Mouse (Mus musculus): ENCODE results near the gene Zcchc10. TPM values are rescaled to one million over a fixed set of nuclear protein-coding genes. Genes with fewer than 3 reads are reported as not detected.
"Not testable (repeated sequence)": the region's sequence is repeated elsewhere in the genome, so short reads cannot be mapped to it uniquely, and the experiment has no call there.

The Zcchc10 gene
- polyA plus RNA-seq (2015; fragmentation: Nextera tagmentation; extraction: Ambion mirVana): 14.9 and 15.5 TPM in 2 replicates

- H3K4me1 ChIP-seq (replicated peaks): peaks cover 9% of the 10 kb centered on the region
- H3K27me3 ChIP-seq: no peaks in the 10 kb centered on the region
- H3K9ac ChIP-seq: peak within 1 kb of the TSS; percentile 77
- peak within 1 kb of the TSS; percentile 62 for H3K4me3 ChIP-seq
- peak; percentile 95 for ATAC-seq (ENCODE audit: low read depth)
- peak within 1 kb of the TSS; percentile 67 for H3K27ac ChIP-seq (replicated peaks)
- H3K9me3 ChIP-seq: no peaks in the 10 kb centered on the region
- H3K36me3 ChIP-seq: peaks cover 26% of the 10 kb centered on the region
- WGBS: under 1% methylated on average over 21 of the region's 21 CpGs
- peak within 1 kb of the TSS; percentile 86 for H3K4me2 ChIP-seq
Observed at GRCm38 (mm10) chr11:53324512-53324968, at the start of gene Zcchc10. Gene Zcchc10 (plus strand): TSS chr11:53324679.

DNA sequence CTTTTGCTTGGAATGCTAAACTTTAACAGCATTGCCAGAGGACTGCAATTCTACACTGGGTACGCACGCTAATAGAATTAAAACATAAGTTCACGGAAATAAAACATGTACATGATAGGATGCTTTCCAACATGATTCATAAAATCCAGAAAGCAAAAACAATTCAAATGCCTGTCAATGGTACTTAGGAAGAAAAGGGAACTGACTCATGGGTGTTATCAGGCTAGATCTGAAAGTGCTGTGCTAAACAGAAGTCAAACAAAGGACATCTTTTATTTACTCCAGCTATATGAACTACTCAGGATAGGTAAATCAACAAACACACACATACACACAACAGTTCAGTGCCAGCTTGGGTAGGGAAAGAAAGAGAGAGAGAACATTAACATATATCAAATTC, 49.1 kb upstream of the Zcchc10 start:
- H3K4me2 ChIP-seq: no peak overlapping the region
- no peak overlapping the region for H3K9ac ChIP-seq
- no peak overlapping the region for H3K4me3 ChIP-seq
- H3K9me3 ChIP-seq: no peaks in the 10 kb centered on the region
- 97% methylated on average over 3 of the region's 3 CpGs for WGBS
- H3K4me1 ChIP-seq (replicated peaks): no peaks in the 10 kb centered on the region
- no peak for ATAC-seq (ENCODE audit: low read depth)
- no peak overlapping the region for H3K27ac ChIP-seq (replicated peaks)
- no peaks in the 10 kb centered on the region for H3K27me3 ChIP-seq
- H3K36me3 ChIP-seq: peaks cover 71% of the 10 kb centered on the region

DNA sequence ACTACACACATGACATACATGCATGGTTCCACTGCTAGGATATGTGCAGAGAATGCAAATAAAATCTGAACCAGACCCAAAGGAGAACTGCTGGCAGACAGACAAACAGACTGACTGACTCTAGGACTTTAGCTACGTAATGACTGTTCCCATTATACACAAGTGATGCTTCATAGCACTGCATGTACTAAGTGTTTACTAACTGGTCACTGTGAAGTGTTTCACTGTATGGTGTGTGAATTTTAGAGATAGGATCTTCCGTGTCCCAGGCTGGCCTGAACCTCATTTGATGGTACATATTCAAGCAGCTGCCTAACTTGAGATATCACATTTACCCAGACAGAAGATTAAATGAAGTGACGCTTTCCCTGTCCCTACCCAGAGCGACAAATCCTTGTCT, 46.1 kb upstream of the Zcchc10 start:
- Histone ChIP-seq H3K27me3 (no peaks in the 10 kb centered on the region), H3K36me3 (peaks cover 66% of the 10 kb centered on the region), H3K9ac (no peak overlapping the region), H3K27ac (replicated peaks) (no peak overlapping the region), H3K9me3 (no peaks in the 10 kb centered on the region), H3K4me3 (no peak overlapping the region), H3K4me1 (replicated peaks) (no peaks in the 10 kb centered on the region), H3K4me2 (no peak overlapping the region)
- 94% methylated on average over 4 of the region's 4 CpGs for WGBS
- ATAC-seq (ENCODE audit: low read depth): no peak

DNA sequence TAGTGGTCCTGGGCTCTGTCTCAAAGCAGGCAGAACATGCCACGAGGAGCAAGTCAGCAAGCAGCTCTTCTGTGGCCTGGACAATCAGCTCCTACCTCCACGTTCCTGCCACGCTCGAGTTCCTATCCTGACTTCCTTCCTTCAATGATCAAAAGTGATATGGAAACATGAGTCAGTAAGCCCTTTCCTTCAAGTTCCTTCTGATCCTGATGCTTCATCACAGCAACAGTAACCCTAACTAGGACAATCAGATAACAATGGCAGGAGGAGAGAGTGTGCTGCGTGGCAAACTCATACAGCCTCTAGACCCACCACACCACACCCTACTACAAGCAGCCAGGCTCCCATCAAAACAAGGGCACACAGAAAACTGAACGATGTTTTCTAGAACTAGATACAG, 38.6 kb upstream of the Zcchc10 start:
- 97% methylated on average over 6 of the region's 6 CpGs for WGBS
- Histone ChIP-seq H3K4me2 (no peak overlapping the region), H3K27me3 (no peaks in the 10 kb centered on the region), H3K36me3 (peaks cover 92% of the 10 kb centered on the region), H3K9me3 (no peaks in the 10 kb centered on the region), H3K27ac (replicated peaks) (no peak overlapping the region), H3K4me1 (replicated peaks) (no peaks in the 10 kb centered on the region), H3K4me3 (no peak overlapping the region), H3K9ac (no peak overlapping the region)
- no peak for ATAC-seq (ENCODE audit: low read depth)

- not testable (repeated sequence) for H3K4me2 ChIP-seq; ATAC-seq (ENCODE audit: low read depth); H3K9me3 ChIP-seq; H3K4me1 ChIP-seq (replicated peaks); H3K27ac ChIP-seq (replicated peaks); H3K27me3 ChIP-seq; H3K9ac ChIP-seq; H3K4me3 ChIP-seq
- peaks cover 71% of the 10 kb centered on the region for H3K36me3 ChIP-seq
- WGBS: 91% methylated on average over 2 of the region's 2 CpGs
Observed at GRCm38 (mm10) chr11:53290187-53290586, 34.3 kb upstream of the Zcchc10 start.

GRCm38 (mm10) chr11:53290871-53291270, 33.6 kb upstream of the Zcchc10 start:
- no peaks in the 10 kb centered on the region for H3K27me3 ChIP-seq
- H3K4me3 ChIP-seq: no peak overlapping the region
- no peak overlapping the region for H3K9ac ChIP-seq
- peaks cover 11% of the 10 kb centered on the region for H3K4me1 ChIP-seq (replicated peaks)
- ATAC-seq (ENCODE audit: low read depth): no peak
- peaks cover 65% of the 10 kb centered on the region for H3K36me3 ChIP-seq
- H3K4me2 ChIP-seq: no peak overlapping the region
- no peaks in the 10 kb centered on the region for H3K9me3 ChIP-seq
- 90% methylated on average over 11 of the region's 11 CpGs for WGBS
- no peak overlapping the region for H3K27ac ChIP-seq (replicated peaks)

DNA sequence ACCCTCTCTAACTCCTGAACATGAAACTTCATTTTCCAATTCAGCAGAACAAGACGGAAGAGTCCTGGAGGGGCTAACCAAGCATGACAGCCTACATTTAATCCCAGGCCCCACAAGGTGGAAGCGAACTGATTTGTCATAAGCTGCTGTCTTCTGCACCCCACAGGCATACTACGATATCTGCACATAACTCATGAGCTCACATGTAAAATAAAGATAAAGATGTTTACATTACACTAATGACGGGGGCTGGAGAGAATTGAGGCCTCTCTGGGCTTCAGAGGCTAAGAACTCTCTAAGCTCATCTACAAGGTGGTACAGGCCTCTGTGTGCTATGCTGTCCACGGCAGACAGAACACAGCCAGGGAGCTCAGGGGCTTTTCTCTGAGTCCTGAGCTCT, 30.0 kb upstream of the Zcchc10 start:
- Histone ChIP-seq H3K9ac (no peak overlapping the region), H3K4me1 (replicated peaks) (peaks cover 41% of the 10 kb centered on the region), H3K27me3 (no peaks in the 10 kb centered on the region), H3K4me3 (no peak overlapping the region), H3K27ac (replicated peaks) (no peak overlapping the region), H3K9me3 (no peaks in the 10 kb centered on the region), H3K36me3 (peaks cover 29% of the 10 kb centered on the region), H3K4me2 (no peak overlapping the region)
- WGBS: 91% methylated on average over 5 of the region's 5 CpGs
- no peak for ATAC-seq (ENCODE audit: low read depth)

DNA sequence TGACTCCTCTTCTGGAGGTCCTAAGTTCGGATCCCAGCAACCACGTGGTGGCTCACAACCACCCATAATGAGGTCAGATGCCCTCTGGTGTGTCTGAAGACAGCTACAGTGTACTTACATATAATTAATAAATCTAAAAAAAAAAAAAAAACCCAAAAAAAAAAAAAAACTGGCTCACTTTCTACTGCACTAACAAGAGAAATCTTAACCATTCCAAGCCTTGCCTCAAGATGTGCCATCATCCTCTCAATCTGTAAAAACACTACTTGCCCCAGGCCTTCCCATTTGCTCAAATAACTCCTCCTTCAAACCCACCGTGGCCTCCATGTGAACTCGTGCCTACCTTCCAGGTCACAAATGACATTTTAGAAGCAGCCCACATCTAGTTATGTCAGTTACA, 27.6 kb upstream of the Zcchc10 start:
- Histone ChIP-seq H3K9ac (no peak overlapping the region), H3K27ac (replicated peaks) (no peak overlapping the region), H3K27me3 (no peaks in the 10 kb centered on the region), H3K9me3 (no peaks in the 10 kb centered on the region), H3K4me1 (replicated peaks) (peaks cover 50% of the 10 kb centered on the region), H3K4me3 (no peak overlapping the region), H3K36me3 (peaks cover 8% of the 10 kb centered on the region), H3K4me2 (no peak overlapping the region)
- ATAC-seq (ENCODE audit: low read depth): no peak
- WGBS: 82% methylated on average over 4 of the region's 4 CpGs

- peaks cover under 1% of the 10 kb centered on the region; the same call in 1 of the 2 replicates for H3K36me3 ChIP-seq
- ATAC-seq (ENCODE audit: low read depth): no peak
- peak overlapping the region; percentile 100 for H3K4me3 ChIP-seq
- peak overlapping the region; percentile 99; the same call in 1 of the 2 replicates for H3K9ac ChIP-seq
- WGBS: 89% methylated on average over 7 of the region's 7 CpGs
- H3K27ac ChIP-seq (replicated peaks): no peak overlapping the region
- H3K4me2 ChIP-seq: peak overlapping the region; percentile 91
- H3K9me3 ChIP-seq: no peaks in the 10 kb centered on the region
- H3K27me3 ChIP-seq: no peaks in the 10 kb centered on the region
- H3K4me1 ChIP-seq (replicated peaks): peaks cover 50% of the 10 kb centered on the region
Observed at GRCm38 (mm10) chr11:53297947-53298860, 26.3 kb upstream of the Zcchc10 start.

- H3K27ac ChIP-seq (replicated peaks): peak overlapping the region; percentile 96
- ATAC-seq (ENCODE audit: low read depth): peak; percentile 82
- H3K36me3 ChIP-seq: no peaks in the 10 kb centered on the region
- WGBS: under 1% methylated on average over 79 of the region's 80 CpGs
- H3K4me1 ChIP-seq (replicated peaks): peaks cover 46% of the 10 kb centered on the region
- H3K9me3 ChIP-seq: no peaks in the 10 kb centered on the region
- H3K4me2 ChIP-seq: peak overlapping the region; percentile 91
- peak overlapping the region; percentile 100 for H3K4me3 ChIP-seq
- H3K27me3 ChIP-seq: no peaks in the 10 kb centered on the region
- H3K9ac ChIP-seq: peak overlapping the region; percentile 99
Observed at GRCm38 (mm10) chr11:53299551-53300329, 24.7 kb upstream of the Zcchc10 start.

- Histone ChIP-seq H3K9ac (peak within 1 kb of the TSS; percentile 99), H3K9me3 (no peaks in the 10 kb centered on the region), H3K27ac (replicated peaks) (peak within 1 kb of the TSS; percentile 96), H3K4me1 (replicated peaks) (peaks cover 39% of the 10 kb centered on the region), H3K4me3 (peak within 1 kb of the TSS; percentile 100), H3K4me2 (peak within 1 kb of the TSS; percentile 91), H3K36me3 (no peaks in the 10 kb centered on the region), H3K27me3 (no peaks in the 10 kb centered on the region)
- WGBS: 2% methylated on average over 58 of the region's 58 CpGs
- ATAC-seq (ENCODE audit: low read depth): peak; percentile 98
Observed at GRCm38 (mm10) chr11:53300330-53301166, 23.9 kb upstream of the Zcchc10 start, which contains the start of gene Hspa4. Gene Hspa4 (minus strand): TSS chr11:53300457.

All from neural tube, embryonic 13.5 days (tissue).